Mouse (Mus musculus): ENCODE measurements around the gene Acvr1b.

Acvr1b gene

DNA sequence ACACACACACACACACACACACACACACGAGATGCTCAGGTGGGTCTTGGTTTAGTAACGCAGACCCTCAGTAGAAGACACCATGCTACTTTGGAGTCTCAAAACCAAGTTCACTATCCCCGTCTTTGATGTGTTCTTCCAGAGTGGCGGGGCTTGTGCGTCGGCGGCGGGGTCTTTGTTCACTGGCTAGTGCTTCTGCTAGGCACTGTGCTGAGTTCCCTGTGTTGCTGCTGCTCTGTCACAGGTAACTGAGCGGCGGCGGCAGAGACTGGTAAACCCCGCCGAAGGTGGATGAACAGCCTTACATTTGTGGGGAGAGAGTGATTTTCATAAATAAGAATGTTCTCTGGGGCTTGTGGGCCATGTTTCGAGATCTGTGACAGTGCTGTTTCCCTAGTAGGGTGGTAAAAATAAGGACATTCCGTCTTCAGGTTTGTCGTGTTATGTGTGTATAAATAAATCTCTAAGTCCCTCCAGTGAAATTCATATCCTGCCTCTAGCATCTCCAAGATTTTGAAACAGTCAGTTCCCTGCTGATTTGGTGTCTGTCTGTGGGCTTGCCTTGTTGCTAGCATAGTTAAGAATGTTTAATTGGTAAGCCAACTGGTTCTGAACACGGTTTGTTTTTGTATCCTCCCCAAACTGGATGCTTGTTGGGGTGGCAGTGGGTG, 1.9 kb downstream of the Acvr1b start:
- no peak for DNase-seq (ENCODE audit: low spot score)

GRCm38 (mm10) chr15:101176284-101176680, 2.4 kb downstream of the Acvr1b start:
- DNase-seq (ENCODE audit: low spot score) = no peak

DNA sequence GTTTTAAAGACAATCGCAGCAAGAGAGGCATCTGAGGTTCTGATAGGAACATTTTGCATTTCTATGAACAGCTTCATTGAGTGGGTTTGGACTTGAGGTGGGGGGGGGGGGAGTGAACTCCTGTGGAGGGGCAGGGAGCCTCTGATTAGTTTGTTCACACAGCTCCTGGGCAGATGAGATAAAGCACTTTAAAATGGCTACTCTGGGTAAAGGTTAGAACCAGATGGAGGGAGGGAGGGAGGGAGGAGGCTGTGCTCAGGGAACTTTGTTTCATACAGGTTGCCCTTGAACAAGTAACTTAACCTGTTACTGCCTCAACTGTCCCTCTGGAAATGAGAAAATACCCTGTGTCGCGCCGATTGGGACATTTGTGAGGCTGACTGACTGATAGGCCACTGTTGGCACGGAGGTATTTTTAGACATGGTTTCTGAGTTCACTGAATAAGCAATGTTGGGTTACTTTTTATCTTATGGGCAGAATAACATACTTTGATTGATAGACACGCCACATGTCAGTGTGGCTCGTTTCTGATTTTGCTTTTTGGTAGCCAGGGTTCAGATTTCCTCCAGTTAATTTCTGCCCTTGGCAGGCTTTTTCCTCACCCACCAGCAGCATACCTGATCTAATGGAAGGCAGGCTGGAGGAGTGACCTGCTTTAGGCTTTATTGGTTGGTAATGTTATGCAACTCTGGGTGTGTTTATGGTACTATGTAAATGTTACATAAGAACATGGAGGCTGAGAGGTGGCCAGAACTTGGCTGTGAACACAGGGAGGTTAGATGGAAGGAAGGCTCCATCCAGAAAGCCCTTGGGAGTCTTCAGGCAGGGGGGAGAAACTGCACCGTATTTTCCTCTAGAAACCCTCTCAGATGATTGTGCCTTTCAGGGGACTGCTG, 3.2 kb downstream of the Acvr1b start:
- peak; percentile 33 for DNase-seq (ENCODE audit: low spot score)

- no peak for DNase-seq (ENCODE audit: low spot score)
Observed at GRCm38 (mm10) chr15:101180363-101181105, 6.7 kb downstream of the Acvr1b start.

DNA sequence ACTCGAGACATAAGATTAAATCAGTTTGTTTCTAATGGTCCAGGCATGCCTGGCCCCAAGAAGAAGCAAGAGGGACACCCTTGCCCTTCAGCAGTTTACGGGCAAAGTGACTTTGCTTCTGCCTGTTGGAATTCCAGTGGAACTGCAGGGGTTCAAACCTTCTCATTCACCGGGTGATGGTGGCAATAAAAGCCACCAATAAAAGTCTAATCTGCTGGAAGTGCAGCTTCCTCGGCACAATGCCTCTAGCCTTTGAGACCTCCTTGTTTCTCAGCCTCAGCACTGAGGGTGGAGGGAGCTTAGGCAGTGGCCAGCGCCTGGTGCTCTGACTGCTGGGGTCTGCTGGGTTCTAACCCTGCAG, 7.2 kb downstream of the Acvr1b start:
- DNase-seq (ENCODE audit: low spot score) = no peak

GRCm38 (mm10) chr15:101181500-101181899, 7.6 kb downstream of the Acvr1b start:
- DNase-seq (ENCODE audit: low spot score) = no peak

GRCm38 (mm10) chr15:101182676-101183075, 8.8 kb downstream of the Acvr1b start:
- DNase-seq (ENCODE audit: low spot score) = no peak

DNA sequence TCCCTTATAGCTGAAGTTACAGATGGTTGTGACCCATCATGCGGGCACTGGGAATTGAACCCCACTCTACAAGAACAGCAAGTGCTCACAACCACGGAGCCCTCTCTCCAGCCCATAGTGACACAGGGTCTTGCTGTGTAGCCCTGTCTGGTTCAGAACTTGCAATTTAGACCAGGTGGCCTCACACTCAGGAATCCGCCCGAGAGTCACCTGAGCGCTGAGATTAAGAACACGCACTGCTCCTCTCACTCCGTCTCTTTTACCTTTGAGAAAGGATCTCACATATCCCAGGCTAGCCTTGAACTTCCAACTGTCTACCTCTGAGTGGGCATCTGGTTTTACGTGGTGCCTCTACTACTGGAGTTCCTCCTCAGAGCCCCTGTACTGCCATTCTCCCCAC, 10.4 kb downstream of the Acvr1b start:
- DNase-seq (ENCODE audit: low spot score) = no peak

GRCm38 (mm10) chr15:101185549-101185948, 11.7 kb downstream of the Acvr1b start:
- DNase-seq (ENCODE audit: low spot score) = no peak

- no peak for DNase-seq (ENCODE audit: low spot score)
Observed at GRCm38 (mm10) chr15:101187907-101188306, 14.0 kb downstream of the Acvr1b start.

- DNase-seq (ENCODE audit: low spot score) = no peak
Observed at GRCm38 (mm10) chr15:101189981-101190761, 16.3 kb downstream of the Acvr1b start.

- no peak for DNase-seq (ENCODE audit: low spot score)
Observed at GRCm38 (mm10) chr15:101190762-101191150, 16.9 kb downstream of the Acvr1b start.

DNA sequence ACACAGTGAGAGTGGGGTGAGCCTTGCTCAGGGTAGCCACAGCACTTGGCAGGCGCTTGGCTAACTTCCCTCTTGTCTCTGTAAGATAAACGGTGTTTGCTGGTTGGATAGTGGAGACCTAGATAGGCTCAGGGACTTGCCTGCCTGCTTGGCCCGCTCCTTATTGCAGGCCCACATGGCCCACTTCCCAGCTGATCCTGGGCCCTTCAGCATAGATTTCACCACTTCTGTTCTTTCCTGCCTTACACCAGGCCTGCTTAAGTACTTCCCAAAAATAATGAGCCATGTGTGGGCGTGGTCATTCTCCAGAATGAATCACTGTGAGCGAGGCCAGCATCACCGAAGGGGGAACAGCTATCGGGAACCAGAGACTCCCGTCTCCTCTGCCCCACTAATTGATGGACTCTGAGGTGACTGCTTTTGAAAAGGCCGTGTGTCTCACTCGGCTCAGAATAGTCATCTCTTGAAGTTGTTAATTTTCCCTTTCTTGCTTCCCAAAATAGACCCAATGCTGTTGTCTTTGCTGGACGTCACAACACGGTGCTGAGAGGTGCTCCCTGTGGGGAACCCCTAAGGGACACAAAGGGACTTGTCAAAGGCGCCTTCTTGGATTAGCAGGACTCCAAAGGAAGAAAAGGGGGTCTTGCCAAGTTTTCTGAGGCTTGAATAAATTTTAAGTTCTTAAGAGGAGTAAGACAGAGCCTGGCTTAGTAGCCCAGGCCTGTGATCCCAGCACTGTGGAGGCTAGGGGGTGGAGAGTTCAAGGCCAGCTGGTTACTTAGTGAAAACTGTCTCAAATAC, 17.8 kb downstream of the Acvr1b start:
- DNase-seq (ENCODE audit: low spot score) = no peak

GRCm38 (mm10) chr15:101192260-101192640, 18.4 kb downstream of the Acvr1b start:
- no peak for DNase-seq (ENCODE audit: low spot score)

- no peak for DNase-seq (ENCODE audit: low spot score)
Observed at GRCm38 (mm10) chr15:101192651-101193050, 18.8 kb downstream of the Acvr1b start.

DNA sequence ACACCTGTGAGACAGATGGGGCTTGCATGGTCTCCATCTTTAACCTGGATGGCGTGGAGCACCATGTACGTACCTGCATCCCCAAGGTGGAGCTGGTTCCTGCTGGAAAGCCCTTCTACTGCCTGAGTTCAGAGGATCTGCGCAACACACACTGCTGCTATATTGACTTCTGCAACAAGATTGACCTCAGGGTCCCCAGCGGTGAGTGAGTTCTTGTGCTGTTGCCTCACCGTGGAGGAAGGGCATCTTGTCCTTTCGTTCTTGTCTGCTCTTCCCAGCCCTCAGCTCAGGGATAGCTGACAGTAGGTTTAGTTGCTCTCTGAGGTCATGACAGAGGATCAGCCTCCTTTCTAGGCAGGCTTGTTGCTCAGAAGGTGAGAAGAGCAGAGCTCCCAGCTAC, 20.1 kb downstream of the Acvr1b start:
- DNase-seq (ENCODE audit: low spot score) = no peak

- DNase-seq (ENCODE audit: low spot score) = no peak
Observed at GRCm38 (mm10) chr15:101194951-101195823, 21.3 kb downstream of the Acvr1b start.

DNA sequence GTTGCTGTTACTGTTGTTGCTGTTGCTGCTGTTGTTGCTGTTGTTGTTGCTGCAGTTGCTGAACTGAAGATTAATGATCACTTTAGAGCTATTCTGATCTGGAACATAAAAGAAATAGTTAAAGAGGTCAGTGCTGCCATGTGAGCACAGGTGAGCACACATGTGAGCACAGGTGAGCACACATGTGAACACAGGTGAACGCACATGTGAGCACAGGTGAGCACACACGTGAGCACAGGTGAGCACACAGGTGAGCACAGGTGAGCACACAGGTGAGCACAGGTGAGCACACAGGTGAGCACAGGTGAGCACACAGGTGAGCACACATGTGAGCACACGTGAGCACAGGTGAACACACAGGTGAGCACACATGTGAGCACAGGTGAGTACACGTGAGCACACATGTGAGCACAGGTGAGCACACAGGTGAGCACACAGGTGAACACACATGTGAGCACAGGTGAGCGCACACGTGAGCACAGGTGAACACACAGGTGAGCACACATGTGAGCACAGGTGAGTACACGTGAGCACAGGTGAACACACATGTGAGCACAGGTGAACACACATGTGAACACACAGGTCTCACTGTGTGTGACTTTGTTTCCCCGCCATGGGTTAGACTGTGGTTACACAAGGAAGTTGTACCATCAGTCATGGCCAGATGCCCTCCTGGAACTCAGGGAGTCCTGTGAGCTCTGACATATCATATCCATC, 22.4 kb downstream of the Acvr1b start:
- no peak for DNase-seq (ENCODE audit: low spot score)

GRCm38 (mm10) chr15:101196961-101197360, 23.1 kb downstream of the Acvr1b start:
- no peak for DNase-seq (ENCODE audit: low spot score)

Measured in c-Kit-positive CD71-positive TER-119-positive erythroid progenitor cells, embryonic 14.5 days (primary cell).